ENCODE assay signal across 8 mouse cellular contexts in genomic region chr16:18776556-18777100, GRCm38 (mm10). TPM values are rescaled to one million over a fixed set of nuclear protein-coding genes. Genes with fewer than 3 reads are reported as not detected.
A peak's percentile ranks its signal among the peaks of the same experiment; 100 is the strongest.
DNase-seq lines count a peak whose midpoint lies in the region; ATAC-seq and TF ChIP-seq lines count a peak whose summit lies in the region.

Gene Cldn5 (plus strand): TSS chr16:18776847.

- no peak for TF ChIP-seq POLR2A in cortical plate, adult 2 months (IDR thresholded peaks at IDR 0.05; ENCODE audit: extremely low read depth, insufficient read depth, low read length)
- no peak for TF ChIP-seq POLR2A in olfactory bulb, adult 2 months (IDR thresholded peaks at IDR 0.05; ENCODE audit: insufficient read depth, low read depth, low read length)

- no peak for DNase-seq in frontal cortex, adult 2 months (ENCODE audit: extremely low spot score in 1 of 2, low spot score in 1 of 2)
- no peak for DNase-seq in frontal cortex, postnatal 36 days (ENCODE audit: low spot score in 2 of 2)
- DNase-seq in heart, adult 8-10 months (ENCODE audit: low spot score) = peak; percentile 79
- no peak for DNase-seq in liver, embryonic 14.5 days (ENCODE audit: low read depth in 3 of 3, low spot score in 3 of 3)

- peak within 1 kb of the TSS; percentile 40 for H3K4me3 ChIP-seq in cortical plate, adult 2 months (ENCODE audit: insufficient read depth, low read length)
- peak within 1 kb of the TSS; percentile 50 for H3K4me3 ChIP-seq in kidney, embryonic 15.5 days (replicated peaks)
- peak within 1 kb of the TSS; percentile 11 to 31; a peak in 2 of 4 replicates for H3K4me3 ChIP-seq in liver, embryonic 14.5 days (ENCODE audit: insufficient read depth in 1 of 2, low read depth in 2 of 2, low read length in 2 of 2)
- peak within 1 kb of the TSS; percentile 31 for H3K4me3 ChIP-seq in olfactory bulb, adult 2 months (ENCODE audit: insufficient read depth, low read depth, low read length)

- no peak for TF ChIP-seq EP300 in liver, embryonic 14.5 days (IDR thresholded peaks at IDR 0.05; ENCODE audit: low read depth)

- H3K9me3 ChIP-seq in kidney, embryonic 15.5 days (replicated peaks) = no peaks in the 10 kb centered on the region
- H3K9me3 ChIP-seq in liver, embryonic 14.5 days (ENCODE audit: control insufficient read depth, low read length) = no peaks in the 10 kb centered on the region

- H3K27ac ChIP-seq in cortical plate, adult 2 months (ENCODE audit: insufficient read depth, low read length) = peak within 1 kb of the TSS; percentile 45
- peak within 1 kb of the TSS; percentile 72 for H3K27ac ChIP-seq in kidney, embryonic 15.5 days
- H3K27ac ChIP-seq in liver, embryonic 14.5 days = no peak within 1 kb of the TSS
- H3K27ac ChIP-seq in olfactory bulb, adult 2 months (ENCODE audit: insufficient read depth, low read depth, low read length) = peak within 1 kb of the TSS; percentile 16; the same call in 1 of the 2 replicates

- H3K4me1 ChIP-seq in cortical plate, adult 2 months (ENCODE audit: control insufficient read depth, insufficient read depth, low read length) = no peaks in the 10 kb centered on the region
- peaks cover 48% of the 10 kb centered on the region for H3K4me1 ChIP-seq in kidney, embryonic 15.5 days
- no peaks in the 10 kb centered on the region for H3K4me1 ChIP-seq in liver, embryonic 14.5 days (replicated peaks; ENCODE audit: control insufficient read depth in 2 of 2, insufficient read depth in 2 of 2, low read length in 1 of 2)
- H3K4me1 ChIP-seq in olfactory bulb, adult 2 months (ENCODE audit: control insufficient read depth, insufficient read depth, low read length) = peaks cover 13% of the 10 kb centered on the region; the same call in 1 of the 2 replicates

- TF ChIP-seq CTCF in cortical plate, adult 2 months (IDR thresholded peaks at IDR 0.05; ENCODE audit: extremely low read depth, insufficient read depth, low read length) = no peak
- no peak for TF ChIP-seq CTCF in liver, embryonic 14.5 days (IDR thresholded peaks at IDR 0.05; ENCODE audit: low read depth)
- no peak for TF ChIP-seq CTCF in olfactory bulb, adult 2 months (IDR thresholded peaks at IDR 0.05; ENCODE audit: insufficient read depth, low read depth, low read length)

- 5% methylated on average over 19 of the region's 19 CpGs for WGBS in kidney, embryonic 15.5 days
- WGBS in liver, embryonic 14.5 days (ENCODE audit: insufficient replicate concordance) = 5% methylated on average over 19 of the region's 19 CpGs
- 20% methylated on average over 19 of the region's 19 CpGs for WGBS in olfactory bulb, adult 2 months

- H3K27me3 ChIP-seq in kidney, embryonic 15.5 days = peaks cover 46% of the 10 kb centered on the region
- peaks cover 45% of the 10 kb centered on the region for H3K27me3 ChIP-seq in liver, embryonic 14.5 days (ENCODE audit: control insufficient read depth, insufficient read depth, low read length)

- H3K36me3 ChIP-seq in kidney, embryonic 15.5 days = peaks cover 9% of the 10 kb centered on the region
- peaks cover 6% of the 10 kb centered on the region for H3K36me3 ChIP-seq in liver, embryonic 14.5 days (replicated peaks; ENCODE audit: control insufficient read depth, insufficient read depth, low read depth)

- ATAC-seq in kidney, embryonic 15.5 days (replicated peaks; ENCODE audit: low FRiP score) = peak; percentile 84
- peak; percentile 41; the same call in 1 of the 2 replicates for ATAC-seq in liver, embryonic 14.5 days (ENCODE audit: insufficient read depth)
- no peak for ATAC-seq in cerebellum, adult (ENCODE audit: insufficient number of reproducible peaks, low FRiP score, low TSS enrichment)

- H3K4me2 ChIP-seq in kidney, embryonic 15.5 days = peak within 1 kb of the TSS; percentile 71
- peak within 1 kb of the TSS; percentile 31; the same call in 1 of the 2 replicates for H3K4me2 ChIP-seq in liver, embryonic 14.5 days (ENCODE audit: low read depth)

- H3K9ac ChIP-seq in kidney, embryonic 15.5 days = peak within 1 kb of the TSS; percentile 53
- no peak within 1 kb of the TSS for H3K9ac ChIP-seq in liver, embryonic 14.5 days (replicated peaks)

RNA-seq across cellular contexts. Expression of gene Cldn5, which starts in this region (rescaled TPM):
- 105 and 107 TPM in 2 replicates for polyA plus RNA-seq in frontal cortex, adult 2 months (2012; rRNA removed)
- polyA plus RNA-seq in cortical plate, adult 2 months (2012; rRNA removed) = 88.0 and 88.9 TPM in 2 replicates
- 10 to 100 TPM; 13.1 to 24.3 (median 15.1) TPM for total RNA-seq in heart, adult 8-10 months (2022)
- 93.2 and 99.2 TPM in 2 replicates for polyA plus RNA-seq in kidney, embryonic 15.5 days (2015; fragmentation: Nextera tagmentation; extraction: Ambion mirVana)
- polyA plus RNA-seq in liver, embryonic 14.5 days (2012; rRNA removed) = 6.5 and 6.6 TPM in 2 replicates
- 6.1 and 6.2 TPM in 2 replicates for polyA plus RNA-seq in liver, embryonic 14.5 days (2014; fragmentation: Nextera tagmentation; extraction: Ambion mirVana)
- not detected in 2 replicates for polyA plus RNA-seq in olfactory bulb, adult 2 months (2012; ENCODE audit: insufficient read depth, insufficient read length, low replicate concordance, missing spikeins)
